Mouse (Mus musculus): ENCODE measurements at regions not wholly inside any gene's neighbourhood (a gene's known extent, or its start where the extent isn't known, plus 50 kb on each side); places are given as distances from the start of the nearest gene placed in this dataset.

- no peak for TF ChIP-seq CTCF (IDR thresholded peaks at IDR 0.05; ENCODE audit: insufficient read depth, low read depth, low read length)
- no peak for TF ChIP-seq POLR2A (IDR thresholded peaks at IDR 0.05; ENCODE audit: insufficient read depth, low read depth, low read length)
Measured at GRCm38 (mm10) chr8:115441943-115442550, 265.5 kb downstream of the Maf start.
